Mouse (Mus musculus): ENCODE data around the gene Olfr767. TPM values are rescaled to one million over a fixed set of nuclear protein-coding genes. Genes with fewer than 3 reads are reported as not detected.

Gene Olfr767
- polyA plus RNA-seq, 1 experiment from 2014 or later, result 0.04 TPM

Other genes with a start within 250 kb of the Olfr767 start
- gene Gdf11, start 191.2 kb downstream of the Olfr767 start, polyA plus RNA-seq (2015; fragmentation: Nextera tagmentation; extraction: Ambion mirVana), result 12.5 and 13.1 TPM in 2 replicates
- gene Cd63, start 181.9 kb downstream of the Olfr767 start, polyA plus RNA-seq (2015; fragmentation: Nextera tagmentation; extraction: Ambion mirVana), result 820 and 839 TPM in 2 replicates
- gene Rdh5, start 160.0 kb downstream of the Olfr767 start, polyA plus RNA-seq (2015; fragmentation: Nextera tagmentation; extraction: Ambion mirVana), result 12.2 and 12.9 TPM in 2 replicates
- gene Bloc1s1, start 158.9 kb downstream of the Olfr767 start, polyA plus RNA-seq (2015; fragmentation: Nextera tagmentation; extraction: Ambion mirVana), result 225 and 240 TPM in 2 replicates
- gene Itga7, start 149.1 kb downstream of the Olfr767 start, polyA plus RNA-seq (2015; fragmentation: Nextera tagmentation; extraction: Ambion mirVana), result 4.8 and 5.5 TPM in 2 replicates
- gene Mettl7b, start 121.9 kb downstream of the Olfr767 start, polyA plus RNA-seq (2015; fragmentation: Nextera tagmentation; extraction: Ambion mirVana), result 0.19 TPM in 1 of 2 replicates, not detected in the other
- not detected in 2 replicates for gene Olfr9, start 93.5 kb downstream of the Olfr767 start, polyA plus RNA-seq (2015; fragmentation: Nextera tagmentation; extraction: Ambion mirVana)
- not detected in 2 replicates for gene Olfr763, start 72.1 kb downstream of the Olfr767 start, polyA plus RNA-seq (2015; fragmentation: Nextera tagmentation; extraction: Ambion mirVana)
- not detected in 2 replicates for gene Olfr764-ps1, start 43.0 kb downstream of the Olfr767 start, polyA plus RNA-seq (2015; fragmentation: Nextera tagmentation; extraction: Ambion mirVana)
- not detected in 2 replicates for gene Olfr765, start 32.9 kb downstream of the Olfr767 start, polyA plus RNA-seq (2015; fragmentation: Nextera tagmentation; extraction: Ambion mirVana)
- 0.08 TPM in 1 of 2 replicates, not detected in the other for gene Olfr766-ps1, start 13.9 kb downstream of the Olfr767 start, polyA plus RNA-seq (2015; fragmentation: Nextera tagmentation; extraction: Ambion mirVana)
- gene Olfr768, start 16.5 kb upstream of the Olfr767 start, polyA plus RNA-seq (2015; fragmentation: Nextera tagmentation; extraction: Ambion mirVana), result 0.08 TPM in 1 of 2 replicates, not detected in the other
- gene Olfr769, start 35.0 kb upstream of the Olfr767 start, polyA plus RNA-seq (2015; fragmentation: Nextera tagmentation; extraction: Ambion mirVana), result 0.05 TPM in 1 of 2 replicates, not detected in the other
- gene Olfr770, start 56.1 kb upstream of the Olfr767 start, polyA plus RNA-seq (2015; fragmentation: Nextera tagmentation; extraction: Ambion mirVana), result not detected in 2 replicates
- not detected in 2 replicates for gene Olfr771, start 81.8 kb upstream of the Olfr767 start, polyA plus RNA-seq (2015; fragmentation: Nextera tagmentation; extraction: Ambion mirVana)
- gene Olfr772, start 95.0 kb upstream of the Olfr767 start, polyA plus RNA-seq (2015; fragmentation: Nextera tagmentation; extraction: Ambion mirVana), result not detected in 2 replicates
- gene Olfr773, start 104.5 kb upstream of the Olfr767 start, polyA plus RNA-seq (2015; fragmentation: Nextera tagmentation; extraction: Ambion mirVana), result not detected in 2 replicates
- gene Olfr774, start 153.3 kb upstream of the Olfr767 start, polyA plus RNA-seq (2015; fragmentation: Nextera tagmentation; extraction: Ambion mirVana), result not detected in 2 replicates
- not detected in 2 replicates for gene Olfr775, start 165.5 kb upstream of the Olfr767 start, polyA plus RNA-seq (2015; fragmentation: Nextera tagmentation; extraction: Ambion mirVana)
- not detected in 2 replicates for gene Olfr776, start 176.2 kb upstream of the Olfr767 start, polyA plus RNA-seq (2015; fragmentation: Nextera tagmentation; extraction: Ambion mirVana)
- gene Olfr777, start 188.6 kb upstream of the Olfr767 start, polyA plus RNA-seq (2015; fragmentation: Nextera tagmentation; extraction: Ambion mirVana), result not detected in 2 replicates
- not detected in 2 replicates for gene Olfr780, start 235.2 kb upstream of the Olfr767 start, polyA plus RNA-seq (2015; fragmentation: Nextera tagmentation; extraction: Ambion mirVana)
- not detected in 2 replicates for gene Olfr781, start 245.9 kb upstream of the Olfr767 start, polyA plus RNA-seq (2015; fragmentation: Nextera tagmentation; extraction: Ambion mirVana)

All from limb, embryonic 13.5 days (tissue).